Mouse (Mus musculus) intestine, postnatal 0 days (tissue): ENCODE data around the gene Cadps. TPM values are rescaled to one million over a fixed set of nuclear protein-coding genes. Genes with fewer than 3 reads are reported as not detected.

Experiments used
- ATAC-seq: fragments of 200-750 bp; cut with Nextera tagmentation; 2 replicates; pipeline ENCODE4 v1.8.0; 2017; ENCODE audit warnings: mild to moderate bottlenecking, moderate TSS enrichment, moderate library complexity
- H3K27ac ChIP-seq: fragments of 300-500 bp; sonication (generic); 2 replicates; pipeline ENCODE4 v1.5.1; 2014; ENCODE audit warnings: mild to moderate bottlenecking, low read depth, low read length, moderate library complexity
- H3K27me3 ChIP-seq: fragments of 300-500 bp; sonication (generic); replicated peaks from 2 replicates; pipeline ENCODE4 v1.6.1; 2014; ENCODE audit warnings: low read length, mixed read lengths; ENCODE audit not compliant: control insufficient read depth, insufficient read depth
- H3K36me3 ChIP-seq: fragments of 300-500 bp; sonication (generic); 2 replicates; pipeline ENCODE4 v1.6.1; 2014; ENCODE audit warnings: mild to moderate bottlenecking, moderate library complexity; ENCODE audit not compliant: control insufficient read depth, insufficient read depth
- H3K4me1 ChIP-seq: fragments of 300-500 bp; sonication (generic); replicated peaks from 2 replicates; pipeline ENCODE4 v1.6.1; 2014; ENCODE audit warnings: antibody characterized with exemption, low read length, mixed read lengths; ENCODE audit not compliant: control insufficient read depth, insufficient read depth
- H3K4me2 ChIP-seq: fragments of 300-500 bp; sonication (generic); replicated peaks from 2 replicates; pipeline ENCODE4 v1.6.1; 2014; ENCODE audit warnings: low read depth, mild to moderate bottlenecking, moderate library complexity
- H3K4me3 ChIP-seq: fragments of 300-500 bp; sonication (generic); 2 replicates; pipeline ENCODE4 v1.5.1; 2014; ENCODE audit warnings: low read depth, low read length
- H3K9ac ChIP-seq: fragments of 300-500 bp; sonication (generic); 2 replicates; pipeline ENCODE4 v1.6.1; 2014; ENCODE audit warnings: mild to moderate bottlenecking, low read depth, low read length
- H3K9me3 ChIP-seq: fragments of 300-500 bp; sonication (generic); 2 replicates; pipeline ENCODE4 v1.6.1; 2016; ENCODE audit warnings: mixed run types; ENCODE audit not compliant: control insufficient read depth
- CTCF ChIP-seq: sonication (generic); IDR thresholded peaks from 2 replicates; pipeline ENCODE4 v1.5.1; 2016; ENCODE audit warnings: low read depth, mild to moderate bottlenecking, control low read depth, antibody characterized with exemption, moderate library complexity
- WGBS: fragments of 180-500 bp; shearing (Covaris S2); extraction: QIAGEN DNeasy Blood & Tissue Kit; methylation state at CpG from one replicate; pipeline ENCODE4 v1.1.7; 2014; 5-methylcytosine and 5-hydroxymethylcytosine counted together
- polyA plus RNA-seq: library from polyadenylated mRNA; unstranded; fragments of >200 nt; fragmentation: Nextera tagmentation; extraction: Ambion mirVana; gene quantifications from 2 replicates; pipeline ENCODE4 v1.2.1, GENCODE M21; 2015

Cadps gene
- polyA plus RNA-seq, 1 experiment from 2014 or later, result 0.96 TPM

GRCm38 (mm10) chr14:12818442-12818841 lies 4.4 kb downstream of the Cadps start:
- no peak overlapping the region for H3K4me3 ChIP-seq
- H3K9me3 ChIP-seq, result no peaks in the 10 kb centered on the region
- H3K36me3 ChIP-seq, result no peaks in the 10 kb centered on the region
- WGBS, result 73% methylated on average over 1 of the region's 1 CpGs
- H3K27me3 ChIP-seq, result peaks cover 23% of the 10 kb centered on the region
- no peak for TF ChIP-seq CTCF
- H3K4me1 ChIP-seq, result no peaks in the 10 kb centered on the region
- no peak overlapping the region for H3K27ac ChIP-seq
- no peak overlapping the region for H3K4me2 ChIP-seq
- ATAC-seq, result no peak
- no peak overlapping the region for H3K9ac ChIP-seq

DNA sequence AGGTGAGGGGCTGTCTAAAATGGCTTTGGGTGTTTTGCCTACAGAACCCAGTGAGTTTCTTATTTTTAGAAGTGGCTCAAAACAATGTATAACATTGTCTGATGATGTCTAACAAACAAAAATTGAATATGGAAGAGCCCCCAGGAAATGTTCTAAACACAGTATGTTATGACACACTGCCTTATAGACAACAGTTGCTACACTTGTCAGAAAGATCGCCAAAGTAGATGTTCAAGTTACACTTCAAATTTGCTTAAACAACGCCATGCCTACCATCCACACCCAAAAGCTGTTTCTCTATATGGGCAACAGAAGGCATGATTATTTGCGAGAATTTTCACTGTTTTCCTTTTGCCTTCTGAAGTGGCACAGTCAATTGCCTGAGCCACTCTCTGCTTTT lies 10.8 kb downstream of the Cadps start:
- no peak for TF ChIP-seq CTCF
- no peak overlapping the region for H3K4me3 ChIP-seq
- no peaks in the 10 kb centered on the region for H3K27me3 ChIP-seq
- H3K27ac ChIP-seq, result no peak overlapping the region
- no peaks in the 10 kb centered on the region for H3K36me3 ChIP-seq
- no peak for ATAC-seq
- no peaks in the 10 kb centered on the region for H3K9me3 ChIP-seq
- H3K9ac ChIP-seq, result no peak overlapping the region
- H3K4me1 ChIP-seq, result no peaks in the 10 kb centered on the region
- WGBS, result 81% methylated on average over 3 of the region's 3 CpGs
- H3K4me2 ChIP-seq, result no peak overlapping the region

- Histone ChIP-seq H3K27me3 (no peaks in the 10 kb centered on the region), H3K36me3 (no peaks in the 10 kb centered on the region), H3K4me2 (no peak overlapping the region), H3K9ac (no peak overlapping the region), H3K4me3 (no peak overlapping the region), H3K27ac (no peak overlapping the region), H3K9me3 (no peaks in the 10 kb centered on the region), H3K4me1 (no peaks in the 10 kb centered on the region)
- 52% methylated on average over 1 of the region's 1 CpGs for WGBS
- ATAC-seq, result no peak
- no peak for TF ChIP-seq CTCF
Measured at GRCm38 (mm10) chr14:12802995-12803394, 19.9 kb downstream of the Cadps start.

GRCm38 (mm10) chr14:12801100-12801499 lies 21.8 kb downstream of the Cadps start:
- no peak for ATAC-seq
- TF ChIP-seq CTCF, result no peak

GRCm38 (mm10) chr14:12798926-12799325 lies 24.0 kb downstream of the Cadps start:
- H3K4me3 ChIP-seq, result no peak overlapping the region
- H3K4me1 ChIP-seq, result no peaks in the 10 kb centered on the region
- H3K27ac ChIP-seq, result no peak overlapping the region
- ATAC-seq, result no peak
- H3K36me3 ChIP-seq, result no peaks in the 10 kb centered on the region
- no peaks in the 10 kb centered on the region for H3K9me3 ChIP-seq
- H3K27me3 ChIP-seq, result no peaks in the 10 kb centered on the region
- no peak overlapping the region for H3K9ac ChIP-seq
- H3K4me2 ChIP-seq, result no peak overlapping the region
- TF ChIP-seq CTCF, result no peak

More at GRCm38 (mm10) chr14:12801100-12801499, 21.8 kb downstream of the Cadps start:
- Histone ChIP-seq H3K9me3 (no peaks in the 10 kb centered on the region), H3K4me1 (no peaks in the 10 kb centered on the region), H3K36me3 (no peaks in the 10 kb centered on the region), H3K4me2 (no peak overlapping the region), H3K27me3 (no peaks in the 10 kb centered on the region), H3K27ac (no peak overlapping the region), H3K9ac (no peak overlapping the region), H3K4me3 (no peak overlapping the region)
- 68% methylated on average over 2 of the region's 2 CpGs for WGBS

DNA sequence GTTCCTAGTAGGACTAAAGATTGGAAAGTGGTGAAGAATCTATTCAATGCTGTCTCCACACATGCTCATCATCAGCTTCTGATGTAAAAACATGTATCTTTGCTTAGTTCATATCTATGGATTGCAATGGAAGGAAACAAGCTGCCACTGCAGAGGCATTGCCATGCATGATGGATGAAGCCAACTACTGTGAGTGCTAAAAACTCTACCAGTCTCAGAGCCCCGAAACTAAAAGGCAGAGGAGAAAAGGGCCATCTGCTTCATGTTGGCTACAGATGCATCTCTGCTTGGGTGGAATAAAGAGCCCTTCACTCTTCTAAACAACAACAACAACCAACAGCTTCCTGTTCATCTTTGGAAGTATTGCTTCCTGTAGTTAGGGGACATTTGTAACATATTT lies 38.6 kb downstream of the Cadps start:
- TF ChIP-seq CTCF, result no peak
- ATAC-seq, result no peak
- H3K36me3 ChIP-seq, result no peaks in the 10 kb centered on the region

DNA sequence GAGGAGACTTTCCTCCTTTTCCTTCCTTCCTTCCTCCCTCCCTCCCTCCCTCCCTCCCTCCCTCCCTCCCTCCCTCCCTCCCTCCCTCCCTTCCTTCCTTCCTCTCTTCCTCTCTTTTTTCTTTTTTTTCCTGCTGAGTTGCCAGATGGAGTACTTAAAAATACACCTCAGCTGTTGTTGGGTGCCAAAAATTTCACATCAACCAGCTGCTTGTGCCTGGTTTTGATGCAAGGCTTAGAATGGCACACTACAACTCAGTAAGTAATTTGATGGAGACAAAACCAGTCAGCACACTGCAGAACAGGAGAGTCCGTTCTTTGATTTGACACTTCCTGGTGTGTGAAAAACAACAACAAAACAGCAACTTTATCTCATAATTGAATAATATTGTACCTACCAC lies 42.9 kb downstream of the Cadps start:
- H3K9me3 ChIP-seq, result no peaks in the 10 kb centered on the region
- WGBS, result 79% methylated on average over 1 of the region's 1 CpGs

More for the DNA sequence above, 38.6 kb downstream of the Cadps start:
- Histone ChIP-seq H3K4me2 (no peak overlapping the region), H3K9me3 (no peaks in the 10 kb centered on the region), H3K4me1 (no peaks in the 10 kb centered on the region), H3K27me3 (no peaks in the 10 kb centered on the region), H3K9ac (no peak overlapping the region), H3K27ac (no peak overlapping the region), H3K4me3 (no peak overlapping the region)
- 76% methylated on average over 1 of the region's 1 CpGs for WGBS

More for the DNA sequence above, 42.9 kb downstream of the Cadps start:
- H3K4me2 ChIP-seq, result no peak overlapping the region
- TF ChIP-seq CTCF, result no peak
- no peak overlapping the region for H3K27ac ChIP-seq
- ATAC-seq, result no peak
- H3K36me3 ChIP-seq, result no peaks in the 10 kb centered on the region
- no peaks in the 10 kb centered on the region for H3K4me1 ChIP-seq
- H3K27me3 ChIP-seq, result no peaks in the 10 kb centered on the region
- no peak overlapping the region for H3K4me3 ChIP-seq
- no peak overlapping the region for H3K9ac ChIP-seq
